Mouse (Mus musculus) liver, embryonic 12.5 days (tissue): Measurements from ENCODE around the gene Ttc9. TPM values are rescaled to one million over a fixed set of nuclear protein-coding genes. Genes with fewer than 3 reads are reported as not detected.

ENCODE experiments used
- ATAC-seq: fragments of 200-750 bp; cut with Nextera tagmentation; 2 replicates; pipeline ENCODE4 v1.8.0; 2017; ENCODE audit warnings: moderate number of reproducible peaks, mild to moderate bottlenecking, moderate library complexity
- H3K27ac ChIP-seq: fragments of 300-500 bp; sonication (generic); 2 replicates; pipeline ENCODE4 v1.5.1; 2016; ENCODE audit warnings: mild to moderate bottlenecking
- H3K27me3 ChIP-seq: fragments of 300-500 bp; sonication (generic); replicated peaks from 2 replicates; pipeline ENCODE4 v1.6.1; 2016; ENCODE audit warnings: mild to moderate bottlenecking, moderate library complexity
- H3K36me3 ChIP-seq: fragments of 300-500 bp; sonication (generic); 2 replicates; pipeline ENCODE4 v1.6.1; 2016; ENCODE audit warnings: mild to moderate bottlenecking, moderate library complexity
- H3K4me1 ChIP-seq: fragments of 300-500 bp; sonication (generic); 2 replicates; pipeline ENCODE4 v1.6.1; 2016
- H3K4me2 ChIP-seq: fragments of 300-500 bp; sonication (generic); 2 replicates; pipeline ENCODE4 v1.6.1; 2016; ENCODE audit warnings: mild to moderate bottlenecking, moderate library complexity
- H3K4me3 ChIP-seq: fragments of 300-500 bp; sonication (generic); 2 replicates; pipeline ENCODE4 v1.5.1; 2016; ENCODE audit warnings: mild to moderate bottlenecking, moderate library complexity
- H3K9ac ChIP-seq: fragments of 300-500 bp; sonication (generic); 2 replicates; pipeline ENCODE4 v1.6.1; 2016; ENCODE audit warnings: mild to moderate bottlenecking, moderate library complexity
- H3K9me3 ChIP-seq: fragments of 300-500 bp; sonication (generic); replicated peaks from 2 replicates; pipeline ENCODE4 v1.6.1; 2016; ENCODE audit warnings: mild to moderate bottlenecking, moderate library complexity
- WGBS: fragments of 180-500 bp; shearing (Covaris S2); methylation state at CpG from one replicate; pipeline ENCODE4 v1.1.7; 2016; ENCODE audit not compliant: insufficient replicate concordance; 5-methylcytosine and 5-hydroxymethylcytosine counted together
- polyA plus RNA-seq: library from polyadenylated mRNA; unstranded; fragments of >200 nt; fragmentation: Nextera tagmentation; extraction: Ambion mirVana; gene quantifications from 2 replicates; pipeline ENCODE4 v1.2.1, GENCODE M21; 2016

The Ttc9 gene
- polyA plus RNA-seq, 1 experiment from 2014 or later: 0.12 TPM

GRCm38 (mm10) chr12:81690751-81691150 is 59.7 kb downstream of the Ttc9 start:
- WGBS: 66% methylated on average over 7 of the region's 7 CpGs
- no peaks in the 10 kb centered on the region for H3K4me1 ChIP-seq
- H3K27ac ChIP-seq: no peak overlapping the region
- H3K9me3 ChIP-seq: no peaks in the 10 kb centered on the region
- H3K36me3 ChIP-seq: no peaks in the 10 kb centered on the region
- no peak overlapping the region for H3K9ac ChIP-seq
- 0 out of 2 replicates have a peak, but pooled peaks cover 2% of the 10 kb centered on the region for H3K27me3 ChIP-seq
- H3K4me2 ChIP-seq: no peak overlapping the region
- no peak for ATAC-seq
- no peak overlapping the region for H3K4me3 ChIP-seq

GRCm38 (mm10) chr12:81691177-81691730 is 60.2 kb downstream of the Ttc9 start:
- Histone ChIP-seq H3K4me1 (no peaks in the 10 kb centered on the region), H3K4me3 (no peak overlapping the region), H3K27ac (no peak overlapping the region), H3K9me3 (no peaks in the 10 kb centered on the region), H3K4me2 (no peak overlapping the region), H3K9ac (no peak overlapping the region), H3K36me3 (no peaks in the 10 kb centered on the region), H3K27me3 (0 out of 2 replicates have a peak, but pooled peaks cover 2% of the 10 kb centered on the region)
- no peak for ATAC-seq
- 27% methylated on average over 8 of the region's 8 CpGs for WGBS

GRCm38 (mm10) chr12:81698011-81698410 is 67.0 kb downstream of the Ttc9 start:
- no peak overlapping the region for H3K4me2 ChIP-seq
- whole genome bisulfite sequencing: 46% methylated on average over 4 of the region's 4 CpGs
- no peak overlapping the region for H3K27ac ChIP-seq
- H3K9me3 ChIP-seq: no peaks in the 10 kb centered on the region
- no peaks in the 10 kb centered on the region for H3K36me3 ChIP-seq
- H3K4me1 ChIP-seq: no peaks in the 10 kb centered on the region
- no peaks in the 10 kb centered on the region for H3K27me3 ChIP-seq
- no peak overlapping the region for H3K4me3 ChIP-seq
- no peak for ATAC-seq
- no peak overlapping the region for H3K9ac ChIP-seq

- no peaks in the 10 kb centered on the region for H3K36me3 ChIP-seq
- no peak for ATAC-seq
- 18% methylated on average over 1 of the region's 1 CpGs for WGBS
Measured at GRCm38 (mm10) chr12:81702903-81703302, 71.9 kb downstream of the Ttc9 start.

GRCm38 (mm10) chr12:81712618-81713017 is 81.6 kb downstream of the Ttc9 start:
- Histone ChIP-seq H3K9ac (no peak overlapping the region), H3K36me3 (no peaks in the 10 kb centered on the region), H3K4me3 (no peak overlapping the region), H3K4me2 (no peak overlapping the region), H3K27me3 (0 out of 2 replicates have a peak, but pooled peaks cover 7% of the 10 kb centered on the region), H3K27ac (no peak overlapping the region), H3K4me1 (no peaks in the 10 kb centered on the region), H3K9me3 (no peaks in the 10 kb centered on the region)
- WGBS: 75% methylated on average over 4 of the region's 4 CpGs
- no peak for ATAC-seq

More at GRCm38 (mm10) chr12:81702903-81703302, 71.9 kb downstream of the Ttc9 start:
- Histone ChIP-seq H3K4me1 (no peaks in the 10 kb centered on the region), H3K9me3 (no peaks in the 10 kb centered on the region), H3K27me3 (no peaks in the 10 kb centered on the region), H3K27ac (no peak overlapping the region), H3K4me3 (no peak overlapping the region), H3K4me2 (no peak overlapping the region), H3K9ac (no peak overlapping the region)

Other genes starting within 250 kb of the Ttc9 start
- 0.31 and 0.36 TPM in 2 replicates for gene Adam4, start 209.3 kb upstream of the Ttc9 start, polyA plus RNA-seq
- 78.4 and 86.0 TPM in 2 replicates for gene Cox16, start 146.1 kb upstream of the Ttc9 start, polyA plus RNA-seq
- gene Gm20498, start 98.3 kb upstream of the Ttc9 start, polyA plus RNA-seq: 15.4 and 18.1 TPM in 2 replicates
- 18.8 and 22.5 TPM in 2 replicates for gene Synj2bp, start 98.3 kb upstream of the Ttc9 start, polyA plus RNA-seq
- 0.06 and 0.14 TPM in 2 replicates for gene Adam21, start 62.8 kb upstream of the Ttc9 start, polyA plus RNA-seq
- 45.9 and 48.1 TPM in 2 replicates for gene Med6, start 36.2 kb upstream of the Ttc9 start, polyA plus RNA-seq
- gene Map3k9, start 149.9 kb downstream of the Ttc9 start, polyA plus RNA-seq: 0.12 and 0.15 TPM in 2 replicates
- gene Pcnx, start 228.8 kb downstream of the Ttc9 start, polyA plus RNA-seq: 2.7 TPM in 2 replicates